Mouse (Mus musculus): ENCODE data around the gene Dnajc12.

DNA sequence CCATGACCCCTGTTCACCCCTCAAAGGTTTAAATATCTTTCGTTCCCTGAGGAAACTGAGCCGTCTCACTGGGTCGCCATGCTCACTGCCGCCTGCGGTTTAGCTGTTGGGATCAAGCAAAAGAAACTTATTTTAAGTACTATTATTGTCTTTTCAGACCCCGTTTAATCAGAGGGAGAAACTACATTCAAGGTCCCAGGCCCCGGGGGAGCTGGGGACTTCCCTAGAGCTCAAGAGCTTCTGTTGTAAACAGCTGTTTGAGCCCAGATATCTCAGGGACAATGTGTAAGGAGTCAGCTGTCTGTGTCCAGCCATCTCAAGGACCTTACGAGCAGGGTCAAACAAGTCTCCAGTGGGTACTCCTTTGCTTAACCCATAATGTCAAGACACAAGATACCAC lies 44.9 kb downstream of the Dnajc12 start:
- TF ChIP-seq USF1 (IDR thresholded peaks at IDR 0.05; ENCODE audit: low read depth) = no peak
- no peak for TF ChIP-seq SRF (IDR thresholded peaks at IDR 0.05; ENCODE audit: control insufficient read depth, insufficient read length, low read depth)
